ENCODE assay signal across 8 mouse cellular contexts in the genomic region with DNA sequence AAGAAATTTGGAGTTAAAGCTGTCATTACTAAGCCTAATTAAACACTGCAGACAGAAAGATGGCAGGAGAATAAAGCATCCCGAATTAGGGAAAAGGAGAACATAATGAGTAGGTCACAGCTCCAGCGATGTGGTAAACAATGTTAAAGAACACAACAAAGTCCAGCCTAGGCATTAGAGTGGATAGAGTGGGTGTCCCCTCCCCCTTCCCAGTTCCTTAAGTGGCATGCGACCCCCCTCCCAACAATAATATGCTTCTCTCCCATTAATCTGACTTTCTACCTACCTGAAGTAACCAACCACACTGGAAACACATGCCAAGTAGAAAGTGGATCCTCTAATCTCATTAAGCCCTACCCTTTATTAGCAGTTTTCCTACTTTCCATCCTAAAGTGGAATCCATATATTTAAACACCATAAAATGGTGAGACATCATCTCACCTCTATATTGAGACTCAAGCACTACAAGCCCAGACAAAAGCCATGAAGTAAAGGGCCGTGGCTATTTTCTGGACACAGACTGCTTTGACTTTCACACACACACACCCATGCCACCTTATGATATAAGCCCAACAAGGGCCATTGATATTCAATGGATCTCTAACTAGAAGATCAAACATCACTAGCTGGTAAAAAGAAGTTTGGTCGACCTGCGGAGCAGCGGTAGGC. TPM values are rescaled to one million over a fixed set of nuclear protein-coding genes. Genes with fewer than 3 reads are reported as not detected.
DNase-seq lines count a peak whose midpoint lies in the region; ATAC-seq and TF ChIP-seq lines count a peak whose summit lies in the region.

No protein-coding gene starts in this region.

- peak overlapping the region; percentile 79 for H3K27ac ChIP-seq in kidney, adult 2 months (ENCODE audit: insufficient read depth, low read depth, low read length)
- peak overlapping the region; percentile 99 for H3K27ac ChIP-seq in bone marrow, adult 2 months (ENCODE audit: control insufficient read depth, insufficient read depth, low read depth, low read length, poor library complexity)
- peak overlapping the region; percentile 100; the same call in 1 of the 2 replicates for H3K27ac ChIP-seq in hindbrain, embryonic 11.5 days (ENCODE audit: low read depth, low read length)
- peak overlapping the region; percentile 100 for H3K27ac ChIP-seq in midbrain, embryonic 13.5 days

- 3% methylated on average over 7 of the region's 7 CpGs for WGBS in kidney, adult 2 months
- 1% methylated on average over 7 of the region's 7 CpGs for WGBS in bone marrow, adult 2 months
- 11% methylated on average over 7 of the region's 7 CpGs for WGBS in hindbrain, embryonic 11.5 days
- WGBS in midbrain, embryonic 13.5 days = 1% methylated on average over 7 of the region's 7 CpGs

- H3K36me3 ChIP-seq in kidney, adult 2 months (ENCODE audit: control insufficient read depth, insufficient read depth, low read length) = no peaks in the 10 kb centered on the region
- no peaks in the 10 kb centered on the region for H3K36me3 ChIP-seq in hindbrain, embryonic 11.5 days (ENCODE audit: control insufficient read depth, insufficient read depth, low read length)
- no peaks in the 10 kb centered on the region for H3K36me3 ChIP-seq in midbrain, embryonic 13.5 days

- no peak for ATAC-seq in hindbrain, embryonic 11.5 days (ENCODE audit: low FRiP score)
- ATAC-seq in midbrain, embryonic 13.5 days = no peak

- H3K4me2 ChIP-seq in hindbrain, embryonic 11.5 days (replicated peaks; ENCODE audit: low read depth, low read length) = peak overlapping the region; percentile 66
- H3K4me2 ChIP-seq in midbrain, embryonic 13.5 days (replicated peaks) = peak overlapping the region; percentile 70

- DNase-seq in kidney, adult 2 months = no peak
- DNase-seq in kidney, postnatal 36 days = no peak
- no peak for DNase-seq in hindbrain, embryonic 11.5 days (ENCODE audit: low spot score)
- DNase-seq in cerebellum, postnatal 14 days = no peak
- no peak for DNase-seq in right cerebral cortex, adult 18-20 months
- no peak for DNase-seq in urinary bladder, adult 18-20 months (ENCODE audit: low spot score in 2 of 2)

- H3K9me3 ChIP-seq in hindbrain, embryonic 11.5 days (ENCODE audit: control insufficient read depth, low read length) = no peaks in the 10 kb centered on the region
- H3K9me3 ChIP-seq in midbrain, embryonic 13.5 days = no peaks in the 10 kb centered on the region

- no peak for TF ChIP-seq POLR2A in kidney, adult 2 months (IDR thresholded peaks at IDR 0.05; ENCODE audit: low read depth, low read length)
- no peak for TF ChIP-seq POLR2A in bone marrow, adult 2 months (IDR thresholded peaks at IDR 0.05; ENCODE audit: borderline replicate concordance, control insufficient read depth, low read depth, low read length)

- TF ChIP-seq CTCF in kidney, adult 2 months (conservative IDR thresholded peaks at IDR 0.05; ENCODE audit: insufficient read depth, insufficient read length, low read depth, low read length) = no peak
- TF ChIP-seq CTCF in bone marrow, adult 2 months (IDR thresholded peaks at IDR 0.05; ENCODE audit: control insufficient read depth, insufficient read depth, low read length) = no peak

- no peaks in the 10 kb centered on the region for H3K27me3 ChIP-seq in kidney, adult 2 months (replicated peaks; ENCODE audit: control insufficient read depth, insufficient read depth, low read length)
- no peaks in the 10 kb centered on the region for H3K27me3 ChIP-seq in hindbrain, embryonic 11.5 days (ENCODE audit: control insufficient read depth, insufficient read depth, low read length)
- no peaks in the 10 kb centered on the region for H3K27me3 ChIP-seq in midbrain, embryonic 13.5 days

- peak overlapping the region; percentile 81 for H3K9ac ChIP-seq in hindbrain, embryonic 11.5 days (ENCODE audit: low read depth, low read length)
- H3K9ac ChIP-seq in midbrain, embryonic 13.5 days (replicated peaks) = peak overlapping the region; percentile 91

- H3K4me3 ChIP-seq in kidney, adult 2 months (ENCODE audit: insufficient read depth, low read depth, low read length) = peak overlapping the region; percentile 85
- H3K4me3 ChIP-seq in bone marrow, adult 2 months (replicated peaks; ENCODE audit: control insufficient read depth, low read depth, low read length) = peak overlapping the region; percentile 82
- peak overlapping the region; percentile 92 for H3K4me3 ChIP-seq in hindbrain, embryonic 11.5 days (ENCODE audit: low read depth, low read length)
- H3K4me3 ChIP-seq in midbrain, embryonic 13.5 days (replicated peaks) = peak overlapping the region; percentile 89

- H3K4me1 ChIP-seq in kidney, adult 2 months (ENCODE audit: control insufficient read depth, insufficient read depth, low read length) = peaks cover 8% of the 10 kb centered on the region
- no peaks in the 10 kb centered on the region; the same call in 1 of the 2 replicates for H3K4me1 ChIP-seq in bone marrow, adult 2 months (ENCODE audit: control insufficient read depth, insufficient read depth, low read length)
- H3K4me1 ChIP-seq in hindbrain, embryonic 11.5 days (replicated peaks; ENCODE audit: control insufficient read depth, insufficient read depth, low read length) = no peaks in the 10 kb centered on the region
- H3K4me1 ChIP-seq in midbrain, embryonic 13.5 days (replicated peaks) = peaks cover 25% of the 10 kb centered on the region

RNA-seq across cellular contexts. Expression of a gene that starts 1.5 kb away (rescaled TPM):
- polyA plus RNA-seq in kidney, adult 2 months (2012; rRNA removed) = 7.9 and 11.0 TPM in 2 replicates
- polyA plus RNA-seq in bone marrow, adult 2 months (2011; ENCODE audit: insufficient read depth, insufficient read length, low replicate concordance, missing spikeins) = 9.7 and 14.3 TPM in 2 replicates
- polyA plus RNA-seq in hindbrain, embryonic 11.5 days (2014; fragmentation: Nextera tagmentation; extraction: Ambion mirVana) = 7.1 and 10.7 TPM in 2 replicates
- polyA plus RNA-seq in midbrain, embryonic 13.5 days (2015; fragmentation: Nextera tagmentation; extraction: Ambion mirVana) = 9.0 and 9.2 TPM in 2 replicates
